Mouse (Mus musculus): ENCODE data around the gene Prkn.
A peak's percentile ranks its signal among the peaks of the same experiment; 100 is the strongest.

The Prkn gene

GRCm38 (mm10) chr17:11271876-11272275 lies 431.7 kb downstream of the Prkn start:
- DNase-seq (ENCODE audit: low spot score), result no peak

DNA sequence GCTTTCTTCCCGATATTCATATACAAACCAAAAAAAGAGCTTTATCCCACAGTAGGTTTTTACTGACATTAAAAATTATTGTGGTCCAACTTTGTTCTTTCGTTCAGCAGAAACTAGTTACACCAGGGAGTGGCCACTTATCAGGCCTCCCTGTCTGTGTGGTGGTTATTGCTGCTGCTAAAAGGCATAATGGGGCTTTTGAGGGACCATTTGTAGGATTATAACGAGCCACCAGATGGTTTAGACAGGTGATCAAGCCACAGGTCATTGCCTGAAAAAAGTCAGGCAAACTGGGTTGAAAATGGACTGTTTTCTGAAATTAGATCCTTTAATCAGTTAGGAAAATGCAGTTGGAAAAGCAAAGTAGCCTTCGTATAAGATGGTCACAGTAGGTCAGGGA lies 444.1 kb downstream of the Prkn start:
- no peak for DNase-seq (ENCODE audit: low spot score)

- no peak for DNase-seq (ENCODE audit: low spot score)
Observed at GRCm38 (mm10) chr17:11290183-11290582, 450.0 kb downstream of the Prkn start.

DNA sequence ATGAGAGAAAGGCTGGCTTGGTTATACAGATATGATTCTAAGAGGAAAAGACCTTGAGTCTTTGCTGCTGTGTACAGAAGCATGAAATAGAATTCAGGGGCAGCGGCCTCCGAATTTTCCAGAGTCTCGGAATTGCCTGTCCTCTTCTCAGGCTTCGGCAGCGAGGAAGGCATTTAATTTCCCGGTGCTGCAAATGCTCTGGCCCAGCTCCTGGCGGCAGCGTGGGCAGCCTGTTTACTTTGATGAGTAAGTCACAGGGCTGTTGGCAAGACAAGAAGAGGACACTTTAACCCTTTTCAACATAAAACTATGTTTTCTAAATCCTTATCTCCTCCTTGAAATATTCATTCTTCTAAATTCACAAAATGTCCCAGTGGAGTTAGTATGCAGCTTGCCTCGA lies 462.9 kb downstream of the Prkn start:
- DNase-seq (ENCODE audit: low spot score), result no peak

- DNase-seq (ENCODE audit: low spot score), result peak; percentile 63
Observed at GRCm38 (mm10) chr17:11309843-11310242, 469.7 kb downstream of the Prkn start.

DNA sequence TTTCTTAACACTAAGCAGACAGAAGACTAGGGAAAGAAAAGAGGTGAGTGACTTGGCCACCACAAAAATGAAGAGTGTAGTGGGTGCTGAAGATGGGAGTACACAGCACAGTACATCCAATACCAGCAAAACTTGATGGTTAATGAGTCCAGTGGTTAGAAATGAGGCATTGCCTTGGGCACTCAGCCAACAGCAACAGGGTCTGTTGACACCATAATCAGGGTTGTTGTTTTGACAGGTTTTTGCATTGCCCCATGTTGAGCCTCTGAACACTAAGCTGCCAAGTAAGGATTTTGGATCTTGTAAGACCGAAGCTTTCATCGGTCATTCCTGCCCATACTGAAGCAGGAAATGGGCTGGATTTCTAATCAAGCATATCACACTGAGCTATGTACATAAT lies 474.0 kb downstream of the Prkn start:
- no peak for DNase-seq (ENCODE audit: low spot score)

- DNase-seq (ENCODE audit: low spot score), result no peak
Observed at GRCm38 (mm10) chr17:11315675-11316074, 475.5 kb downstream of the Prkn start.

DNA sequence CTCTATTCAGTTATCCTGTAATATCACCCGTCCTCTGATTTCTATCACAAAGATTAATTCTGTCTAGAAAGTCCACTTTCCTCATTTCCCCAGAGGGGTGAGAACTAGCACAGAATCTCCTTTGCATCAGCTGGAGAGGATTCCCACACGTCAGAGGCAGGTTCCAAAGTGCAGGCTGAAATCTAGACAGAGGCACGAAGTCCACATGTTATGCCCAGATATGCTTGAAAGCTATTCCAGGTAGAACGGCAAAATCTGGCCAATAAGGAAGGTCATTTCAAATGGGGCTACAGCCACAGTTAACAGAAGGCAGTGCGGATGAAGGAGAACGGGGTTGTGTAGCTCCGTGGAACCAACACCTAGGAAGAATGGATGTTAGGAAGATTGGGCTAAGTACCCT lies 478.8 kb downstream of the Prkn start:
- no peak for DNase-seq (ENCODE audit: low spot score)

DNA sequence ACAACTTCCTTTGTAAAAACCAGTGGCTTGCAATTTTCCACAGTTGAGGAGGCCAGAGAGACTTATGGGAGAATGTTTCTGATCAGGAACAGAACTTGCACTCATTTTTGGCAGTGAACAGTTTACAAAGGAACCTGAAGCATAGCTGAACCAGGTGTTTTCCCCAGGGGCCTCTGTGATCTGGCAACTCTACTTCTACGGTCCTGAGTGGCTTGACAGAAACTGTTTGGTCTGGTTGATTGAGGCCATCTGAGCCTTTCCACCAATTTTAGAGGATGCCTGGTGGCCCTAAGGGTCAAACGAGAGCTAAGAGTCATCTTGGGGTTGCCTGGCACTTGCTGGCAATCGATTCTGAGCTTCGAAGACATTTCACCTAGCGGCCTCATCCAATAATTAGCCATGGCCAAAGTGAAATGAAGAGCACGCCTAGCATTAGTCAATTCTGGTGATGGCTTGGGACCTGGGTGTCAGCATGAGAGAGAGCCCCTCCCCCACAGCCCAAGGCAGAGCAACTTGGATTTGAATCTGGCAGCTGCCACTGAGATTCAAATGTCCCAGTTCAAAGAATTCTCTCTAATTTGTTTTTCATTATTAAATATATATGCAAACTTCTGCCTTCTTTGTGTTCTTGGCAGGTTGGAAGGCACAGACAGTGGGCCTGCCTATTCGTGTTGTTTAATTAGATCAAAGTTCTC lies 479.6 kb downstream of the Prkn start:
- DNase-seq (ENCODE audit: low spot score), result no peak

GRCm38 (mm10) chr17:11332081-11332480 lies 491.9 kb downstream of the Prkn start:
- DNase-seq (ENCODE audit: low spot score), result peak; percentile 14

DNA sequence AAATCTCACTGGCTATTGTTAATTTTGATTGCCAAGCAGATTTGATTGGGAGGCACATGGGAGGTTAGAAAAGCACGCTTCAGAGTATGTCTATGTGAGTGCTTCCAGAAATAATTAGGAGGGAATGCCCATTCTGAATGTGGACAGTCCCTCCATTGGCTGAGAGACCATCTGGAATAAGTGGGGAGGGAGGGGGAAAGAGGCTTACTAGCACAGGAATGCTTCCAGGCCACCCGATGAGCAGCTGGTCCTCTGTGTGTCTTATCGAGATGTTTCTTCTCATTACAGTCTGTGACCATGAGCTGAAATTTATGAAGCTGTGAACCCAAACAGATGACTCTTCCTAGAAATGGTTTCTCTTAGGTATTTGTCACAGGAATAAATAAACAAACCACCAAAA lies 493.6 kb downstream of the Prkn start:
- DNase-seq (ENCODE audit: low spot score), result no peak

DNA sequence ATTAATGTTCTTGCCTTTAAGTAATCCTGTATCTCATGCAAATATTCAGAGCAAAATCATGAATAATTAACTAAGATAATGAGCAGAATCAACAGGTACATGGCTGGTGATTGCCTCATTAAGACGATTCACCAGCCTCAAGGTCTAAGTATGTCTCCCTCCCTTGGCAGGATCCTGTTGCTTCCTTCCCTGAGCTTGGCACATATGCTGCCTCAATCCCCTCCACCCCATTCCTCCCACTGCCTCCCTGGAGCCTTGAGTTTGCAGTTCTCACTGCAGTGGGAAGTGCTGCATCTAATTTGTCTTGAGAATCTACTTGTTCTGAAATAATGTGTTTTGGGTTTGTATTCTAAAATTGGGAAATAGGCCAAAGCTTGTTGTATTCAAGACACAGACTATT lies 496.0 kb downstream of the Prkn start:
- DNase-seq (ENCODE audit: low spot score), result no peak

DNA sequence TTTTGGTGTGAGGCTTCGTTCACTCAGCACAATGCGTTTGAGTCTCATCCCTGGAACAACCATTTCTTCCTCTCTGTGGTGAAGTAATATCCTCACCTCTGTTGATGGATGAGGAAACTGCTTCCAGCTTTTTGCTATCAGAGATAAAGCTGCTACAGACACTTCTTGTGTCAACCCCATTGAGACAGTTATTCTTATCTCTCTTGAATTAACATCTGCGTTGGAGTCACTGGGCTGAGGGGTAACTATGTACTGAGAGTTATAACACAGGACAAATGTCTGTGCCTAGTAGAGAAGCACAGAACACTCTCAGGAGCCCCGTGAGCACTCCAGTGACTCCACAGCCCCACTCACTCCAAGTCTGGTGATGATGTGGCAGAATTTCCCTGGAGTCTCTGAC lies 500.2 kb downstream of the Prkn start:
- DNase-seq (ENCODE audit: low spot score), result no peak

GRCm38 (mm10) chr17:11346310-11346709 lies 506.1 kb downstream of the Prkn start:
- no peak for DNase-seq (ENCODE audit: low spot score)

GRCm38 (mm10) chr17:11352778-11353552 lies 512.8 kb downstream of the Prkn start:
- DNase-seq (ENCODE audit: low spot score), result no peak

GRCm38 (mm10) chr17:11353553-11353945 lies 513.4 kb downstream of the Prkn start:
- DNase-seq (ENCODE audit: low spot score), result no peak

DNA sequence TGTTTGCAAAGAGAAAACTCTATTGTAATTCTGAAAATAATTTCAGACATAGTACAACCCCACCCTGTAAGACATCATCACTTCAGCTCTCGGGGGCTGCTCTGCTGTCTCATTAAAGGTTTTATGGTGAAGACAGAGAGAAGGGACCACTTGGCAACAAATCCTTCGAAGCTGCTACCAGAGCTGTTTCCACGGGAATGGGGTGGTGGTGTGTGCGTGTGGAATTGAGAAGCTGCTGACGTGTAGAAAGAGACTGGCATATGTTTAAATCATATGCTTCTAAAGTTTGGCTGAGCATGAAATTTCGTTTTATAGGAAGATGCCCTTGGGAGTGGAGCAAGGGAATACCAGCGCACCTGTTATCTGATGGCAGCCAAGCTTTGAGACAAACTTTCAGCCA lies 514.2 kb downstream of the Prkn start:
- no peak for DNase-seq (ENCODE audit: low spot score)

DNA sequence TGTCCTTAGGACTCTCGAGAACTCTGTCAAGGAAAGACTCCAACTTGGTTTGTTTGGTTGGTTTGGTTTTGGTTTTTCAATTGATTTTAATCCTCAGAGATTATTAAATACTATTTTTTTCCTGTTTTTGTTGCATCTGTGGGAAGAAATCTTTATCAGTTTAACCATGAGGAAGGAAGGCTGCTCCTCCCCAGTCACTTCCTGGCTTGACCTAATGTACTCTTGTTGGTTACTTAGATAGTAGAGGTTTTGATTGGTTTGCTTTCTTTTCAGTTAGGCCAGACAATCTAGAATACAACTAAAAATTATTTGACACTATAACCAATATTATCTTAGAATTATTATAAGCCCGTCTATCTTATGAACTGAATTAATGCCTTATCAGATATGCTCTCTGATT lies 535.3 kb downstream of the Prkn start:
- no peak for DNase-seq (ENCODE audit: low spot score)

GRCm38 (mm10) chr17:11383364-11383962 lies 543.3 kb downstream of the Prkn start:
- no peak for DNase-seq (ENCODE audit: low spot score)

- no peak for DNase-seq (ENCODE audit: low spot score)
Observed at GRCm38 (mm10) chr17:11385246-11385645, 545.1 kb downstream of the Prkn start.

- no peak for DNase-seq (ENCODE audit: low spot score)
Observed at GRCm38 (mm10) chr17:11392622-11393294, 552.6 kb downstream of the Prkn start.

DNA sequence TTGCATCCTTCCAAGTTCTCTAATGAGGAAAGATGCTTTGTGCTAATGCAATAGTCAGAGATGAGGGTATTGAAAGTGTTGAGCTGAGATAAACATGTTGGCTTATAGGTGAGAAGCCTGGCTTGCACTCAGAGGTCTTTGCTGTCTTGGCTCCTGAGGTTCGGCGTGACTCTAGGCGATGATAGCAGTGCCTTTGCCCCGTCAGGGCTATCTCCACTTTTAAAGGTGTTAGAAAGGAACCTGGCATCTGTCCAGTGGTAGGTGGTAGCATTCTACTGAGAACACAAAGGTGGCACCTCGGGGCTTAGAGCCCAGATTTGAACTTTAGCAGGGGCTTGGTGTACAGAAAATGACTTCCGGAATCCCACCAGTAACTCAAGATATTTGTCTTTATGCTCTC lies 554.4 kb downstream of the Prkn start:
- no peak for DNase-seq (ENCODE audit: low spot score)

DNA sequence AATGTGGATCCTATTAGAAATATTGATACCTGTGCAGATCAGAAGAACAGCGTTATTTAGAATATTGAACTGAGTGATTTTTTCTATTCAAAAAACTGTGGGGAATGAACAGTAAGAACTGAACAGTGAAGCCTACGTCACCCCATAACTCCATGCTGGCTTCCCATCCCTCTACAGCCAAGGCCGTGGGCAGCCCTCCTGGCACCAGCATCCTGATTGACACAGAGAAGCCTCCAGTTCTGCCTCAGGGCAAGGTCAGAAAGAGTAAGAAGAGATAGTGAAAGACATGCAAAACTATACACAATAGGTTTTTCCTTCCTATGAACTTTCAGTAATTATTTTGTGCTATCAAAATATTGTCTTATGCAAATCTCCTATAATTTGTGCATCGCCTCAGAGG lies 557.5 kb downstream of the Prkn start:
- DNase-seq (ENCODE audit: low spot score), result no peak
